Comparison of ENCODE assay signal across 8 mouse cellular contexts in genomic region chr12:99406254-99406653, GRCm38 (mm10).
A peak's percentile ranks its signal among the peaks of the same experiment; 100 is the strongest.
DNase-seq lines count a peak whose midpoint lies in the region; ATAC-seq and TF ChIP-seq lines count a peak whose summit lies in the region.

No protein-coding gene starts in this region.

- no peak overlapping the region for H3K4me3 ChIP-seq in embryonic facial prominence, embryonic 15.5 days (replicated peaks)
- H3K4me3 ChIP-seq in intestine, postnatal 0 days (ENCODE audit: low read depth, low read length), result no peak overlapping the region
- no peak overlapping the region for H3K4me3 ChIP-seq in liver, embryonic 16.5 days (ENCODE audit: low read depth, low read length)

- no peaks in the 10 kb centered on the region for H3K36me3 ChIP-seq in embryonic facial prominence, embryonic 15.5 days
- H3K36me3 ChIP-seq in intestine, postnatal 0 days (ENCODE audit: control insufficient read depth, insufficient read depth), result no peaks in the 10 kb centered on the region
- H3K36me3 ChIP-seq in liver, embryonic 16.5 days (ENCODE audit: control insufficient read depth, insufficient read depth), result no peaks in the 10 kb centered on the region

- peak overlapping the region; percentile 40; the same call in 1 of the 2 replicates for H3K27ac ChIP-seq in embryonic facial prominence, embryonic 15.5 days (replicated peaks)
- H3K27ac ChIP-seq in intestine, postnatal 0 days (ENCODE audit: low read depth, low read length), result no peak overlapping the region
- H3K27ac ChIP-seq in liver, embryonic 16.5 days (ENCODE audit: low read length), result peak overlapping the region; percentile 18; the same call in 1 of the 2 replicates

- H3K4me1 ChIP-seq in embryonic facial prominence, embryonic 15.5 days, result peaks cover 9% of the 10 kb centered on the region
- H3K4me1 ChIP-seq in intestine, postnatal 0 days (replicated peaks; ENCODE audit: control insufficient read depth, insufficient read depth, low read length), result no peaks in the 10 kb centered on the region; the same call in 1 of the 2 replicates
- H3K4me1 ChIP-seq in liver, embryonic 16.5 days (ENCODE audit: control insufficient read depth, low read depth, low read length), result peaks cover 7% of the 10 kb centered on the region

- no peaks in the 10 kb centered on the region for H3K9me3 ChIP-seq in embryonic facial prominence, embryonic 15.5 days (replicated peaks)
- H3K9me3 ChIP-seq in intestine, postnatal 0 days (ENCODE audit: control insufficient read depth), result no peaks in the 10 kb centered on the region
- H3K9me3 ChIP-seq in liver, embryonic 16.5 days (replicated peaks; ENCODE audit: control insufficient read depth, low read length), result peaks cover 3% of the 10 kb centered on the region; the same call in 1 of the 2 replicates

- no peaks in the 10 kb centered on the region for H3K27me3 ChIP-seq in embryonic facial prominence, embryonic 15.5 days
- H3K27me3 ChIP-seq in intestine, postnatal 0 days (replicated peaks; ENCODE audit: control insufficient read depth, insufficient read depth, low read length), result no peaks in the 10 kb centered on the region
- no peaks in the 10 kb centered on the region for H3K27me3 ChIP-seq in liver, embryonic 16.5 days (ENCODE audit: control insufficient read depth, insufficient read depth, low read depth, low read length)

- DNase-seq in adrenal gland, postnatal 14 days, result peak; percentile 28
- DNase-seq in adrenal gland, postnatal 36 days, result no peak
- peak; percentile 14 for DNase-seq in CD4-positive helper T cell, adult 2 months (ENCODE audit: low read depth, low spot score)
- DNase-seq in thymus, postnatal 10 days (ENCODE audit: low spot score in 2 of 2), result peak; percentile 26 to 40
- no peak for DNase-seq in urinary bladder, postnatal 14 days (ENCODE audit: low spot score)

- no peak overlapping the region for H3K9ac ChIP-seq in embryonic facial prominence, embryonic 15.5 days
- H3K9ac ChIP-seq in intestine, postnatal 0 days (ENCODE audit: low read depth, low read length), result no peak overlapping the region
- H3K9ac ChIP-seq in liver, embryonic 16.5 days (ENCODE audit: low read depth, low read length), result peak overlapping the region; percentile 25; the same call in 1 of the 2 replicates

- ATAC-seq in embryonic facial prominence, embryonic 15.5 days (ENCODE audit: insufficient number of reproducible peaks, low FRiP score, low TSS enrichment, low read depth), result no peak
- ATAC-seq in intestine, postnatal 0 days, result no peak
- ATAC-seq in liver, embryonic 16.5 days (ENCODE audit: low read depth), result no peak

- WGBS in embryonic facial prominence, embryonic 15.5 days, result 36% methylated on average over 9 of the region's 9 CpGs
- 16% methylated on average over 9 of the region's 9 CpGs for WGBS in intestine, postnatal 0 days
- whole genome bisulfite sequencing in liver, embryonic 16.5 days (ENCODE audit: insufficient replicate concordance), result 47% methylated on average over 9 of the region's 9 CpGs

- 0 out of 2 replicates have a peak overlapping the region, but pooled peaks have one; percentile 8 for H3K4me2 ChIP-seq in embryonic facial prominence, embryonic 15.5 days (replicated peaks)
- peak overlapping the region; percentile 65 for H3K4me2 ChIP-seq in intestine, postnatal 0 days (replicated peaks; ENCODE audit: low read depth)
- H3K4me2 ChIP-seq in liver, embryonic 16.5 days (ENCODE audit: low read depth, low read length), result peak overlapping the region; percentile 58

- TF ChIP-seq CTCF in intestine, postnatal 0 days (IDR thresholded peaks at IDR 0.05; ENCODE audit: low read depth), result no peak

Comparison
In these comparisons a context has a peak if more than half of its experiments do, and no peak if none do; other contexts are left out.
1. DNase-seq: peak in adrenal gland, postnatal 14 days (single experiment), CD4-positive helper T cell, adult 2 months (single experiment) and thymus, postnatal 10 days (2 of 2); none in adrenal gland, postnatal 36 days (0 of 2) and urinary bladder, postnatal 14 days (single experiment).
2. H3K4me2 ChIP-seq: peak in every context shown above with its lines; median percentile 65 in intestine, postnatal 0 days; 58 in liver, embryonic 16.5 days; 8 in embryonic facial prominence, embryonic 15.5 days.